Mouse (Mus musculus) c-Kit-positive CD71-positive TER-119-positive erythroid progenitor cells, embryonic 14.5 days (primary cell): ENCODE measurements around the gene Dact2.

Experiments used
- DNase-seq: peaks from one replicate; pipeline ENCODE4 v3.0.0-alpha.2; 2013; ENCODE audit warnings: low spot score

Gene Dact2

DNA sequence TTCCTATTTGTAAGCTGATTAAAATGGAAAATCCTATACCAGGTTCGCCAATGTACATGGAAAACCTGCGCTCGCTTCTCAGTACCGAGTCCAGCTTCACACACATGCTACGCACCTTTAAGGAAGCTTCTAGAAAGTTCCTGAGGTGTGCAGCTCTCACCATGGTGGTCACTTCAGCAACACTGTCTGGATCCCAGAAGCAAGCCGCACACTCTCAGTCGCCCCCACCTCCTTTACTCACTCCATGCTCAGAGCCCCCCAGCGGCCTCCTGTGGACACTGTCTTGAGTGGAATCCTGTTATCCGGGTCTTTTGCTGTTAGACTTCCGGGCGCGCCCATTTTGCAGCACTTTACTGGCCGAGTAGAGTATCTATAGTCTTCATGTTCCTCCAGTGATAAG lies at the start of gene Dact2:
TSS of gene Dact2 (minus strand) at position 244 of the 400 bp plus-strand sequence.
- DNase-seq, result no peak

DNA sequence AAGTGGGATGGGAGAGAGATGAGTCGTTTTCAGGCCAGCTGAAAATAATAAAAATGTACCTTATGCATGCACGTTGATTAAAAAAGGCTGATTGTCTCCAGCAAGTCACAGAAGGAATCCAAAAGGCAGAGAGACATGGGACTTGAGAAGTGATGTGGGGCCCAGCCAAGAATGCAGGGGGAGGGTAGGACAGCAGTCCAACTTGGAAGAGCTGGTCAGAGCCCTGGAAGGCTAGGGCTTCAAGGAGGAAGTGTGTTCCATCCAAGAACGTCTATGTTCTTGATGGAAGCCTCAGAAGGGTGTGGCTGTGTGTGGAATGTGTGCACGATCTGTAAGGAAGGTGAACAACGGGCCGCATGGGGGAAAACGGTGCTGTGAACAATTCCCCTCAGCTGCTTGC lies 48.4 kb upstream of the Dact2 start:
- DNase-seq, result no peak

DNA sequence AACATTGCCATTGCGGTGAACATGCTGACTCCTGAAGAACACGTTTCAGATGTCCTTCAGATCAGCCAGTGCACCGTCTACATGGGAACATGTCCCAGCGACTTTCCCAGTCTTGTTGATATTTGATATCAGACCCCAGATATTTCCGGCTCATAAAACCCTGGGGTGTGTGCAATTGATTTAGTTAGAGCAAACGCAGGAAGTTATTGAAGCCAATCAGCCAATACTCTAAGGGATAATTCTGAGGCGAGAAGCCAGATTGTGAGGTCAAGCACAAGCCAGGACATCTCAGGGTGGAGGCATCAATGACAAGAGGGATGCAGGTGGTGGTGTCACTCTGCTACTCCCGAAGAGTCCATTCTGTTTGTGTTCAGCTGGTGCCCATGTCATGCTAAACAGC lies 46.3 kb upstream of the Dact2 start:
- no peak for DNase-seq

DNA sequence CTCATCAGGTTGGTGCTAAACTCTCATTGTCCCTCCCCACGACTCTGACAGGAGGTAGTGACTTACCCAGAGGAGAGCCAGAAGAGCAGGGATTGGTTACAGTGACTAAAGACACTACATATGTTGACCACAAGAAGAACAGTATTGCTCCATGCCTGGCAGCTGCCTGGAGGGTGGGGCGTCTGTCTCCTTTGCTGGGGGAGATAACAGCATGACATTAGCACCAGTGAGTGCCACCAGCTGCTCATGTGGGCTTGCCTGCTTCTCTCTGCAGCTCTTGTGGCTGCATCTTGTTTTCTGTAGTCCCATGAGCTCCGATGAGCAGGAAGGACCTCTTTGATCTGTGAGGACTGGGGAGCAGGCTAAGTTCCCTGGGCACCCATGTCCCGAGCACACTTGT lies 45.5 kb upstream of the Dact2 start:
- no peak for DNase-seq

DNA sequence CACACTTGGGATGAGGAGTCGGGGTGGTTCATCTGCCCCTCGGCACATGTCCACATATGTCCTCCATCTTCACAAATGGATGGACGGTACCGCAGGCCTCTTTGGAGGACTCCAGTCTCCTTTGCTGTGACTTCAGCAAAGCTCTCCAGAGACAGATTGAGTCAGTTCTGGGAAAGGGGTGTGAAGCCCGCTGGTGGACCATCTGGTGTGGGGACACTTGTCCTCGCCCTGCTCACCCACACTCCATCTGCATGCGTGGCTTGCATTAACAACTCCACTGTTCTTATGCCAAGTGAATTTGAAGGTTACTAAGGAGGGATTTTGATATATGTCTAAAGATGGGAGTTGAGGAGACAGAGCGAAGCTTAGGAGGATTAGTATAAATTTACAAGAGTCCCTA lies 43.8 kb upstream of the Dact2 start:
- no peak for DNase-seq

DNA sequence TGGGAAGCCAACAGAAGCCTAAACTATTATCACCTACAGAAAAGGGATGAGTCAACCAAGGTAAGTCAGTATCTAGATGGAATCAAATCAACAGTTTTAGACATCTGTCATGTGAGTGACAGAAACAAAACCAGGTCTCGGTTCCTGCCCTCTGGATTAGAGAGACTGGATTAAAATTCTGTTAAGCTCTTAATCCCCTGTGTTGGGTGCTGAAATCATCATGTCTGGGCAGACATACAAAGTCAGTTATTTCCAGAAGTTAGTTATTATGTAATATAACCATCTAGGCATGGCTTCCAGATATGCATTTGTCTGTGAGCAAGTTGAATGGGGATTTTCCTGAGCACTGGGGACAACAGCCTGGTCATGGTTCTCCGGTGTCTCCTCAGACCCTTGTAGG lies 42.2 kb upstream of the Dact2 start:
- no peak for DNase-seq

GRCm38 (mm10) chr17:14244195-14244965 lies 40.3 kb upstream of the Dact2 start:
- DNase-seq, result no peak

- DNase-seq, result no peak
Measured at GRCm38 (mm10) chr17:14242634-14243033, 38.5 kb upstream of the Dact2 start.

DNA sequence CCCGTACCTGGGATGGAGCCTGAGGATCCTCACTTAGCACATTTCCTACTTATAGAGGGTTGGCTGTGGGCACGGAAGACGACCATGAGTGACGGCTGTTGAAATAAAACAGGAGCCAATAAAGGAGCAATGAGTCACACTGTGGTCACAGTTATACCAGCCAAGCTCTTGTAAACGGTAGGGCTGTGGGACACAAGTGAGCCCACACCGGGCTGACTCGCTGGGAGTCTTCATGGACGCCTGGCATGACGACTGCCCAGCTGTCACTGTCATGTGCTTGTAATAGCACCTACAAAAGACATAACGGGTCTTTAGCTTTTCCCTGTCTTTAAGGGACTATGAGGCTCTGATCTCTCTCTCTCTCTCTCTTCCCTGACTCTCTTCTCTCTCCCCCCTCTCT lies 35.9 kb upstream of the Dact2 start:
- DNase-seq, result no peak

- DNase-seq, result no peak
Measured at GRCm38 (mm10) chr17:14237134-14237533, 33.0 kb upstream of the Dact2 start.

DNA sequence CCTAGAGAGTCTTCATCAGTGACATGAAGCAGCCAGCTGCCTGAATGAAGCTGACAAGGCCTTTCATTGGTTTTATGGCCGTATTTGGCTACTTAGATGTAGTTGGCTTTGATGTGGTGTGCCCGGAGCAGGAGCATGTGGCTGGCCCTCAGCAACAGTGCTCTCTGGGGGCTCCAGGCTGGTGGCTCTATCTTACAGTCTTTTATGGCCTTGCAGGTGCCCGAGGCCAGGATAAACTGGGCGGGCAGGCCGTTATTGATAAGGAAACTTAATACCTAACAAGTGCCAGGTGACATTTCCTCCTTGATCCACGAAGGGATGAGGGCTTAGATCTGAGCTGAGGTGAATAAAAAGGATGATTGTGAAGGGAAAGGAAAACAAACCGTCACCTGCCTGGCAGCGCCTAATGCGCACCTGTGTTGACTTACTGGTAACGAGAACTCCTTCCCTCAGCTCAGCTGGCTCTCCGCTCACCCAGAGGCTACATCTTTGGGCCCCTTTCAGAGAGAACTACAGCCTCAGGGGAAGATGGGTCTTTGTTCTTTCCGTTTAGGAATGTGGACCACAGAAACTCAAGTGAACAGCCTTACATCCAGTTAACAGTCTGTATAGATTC lies 30.8 kb upstream of the Dact2 start:
- DNase-seq, result no peak

GRCm38 (mm10) chr17:14233658-14234057 lies 29.6 kb upstream of the Dact2 start:
- DNase-seq, result no peak

DNA sequence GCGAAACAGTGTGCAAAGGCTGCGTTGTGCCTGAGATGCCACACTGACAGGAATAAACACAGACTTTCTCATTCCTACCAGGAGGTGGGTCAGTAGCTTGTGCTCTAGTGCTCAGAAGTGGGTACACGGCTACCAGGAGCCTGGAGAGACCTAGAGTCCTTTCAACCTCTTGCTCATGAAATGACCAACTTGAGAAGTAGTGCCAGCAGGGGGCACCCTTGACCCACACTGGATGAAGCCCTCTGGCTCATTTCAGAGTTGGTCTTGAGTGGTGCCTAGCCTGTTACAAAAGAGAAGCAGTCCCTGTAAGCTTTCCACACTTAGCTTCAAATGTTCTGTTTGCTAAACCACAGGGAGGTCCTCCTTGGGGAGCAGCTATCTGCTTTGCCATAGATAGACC lies 28.5 kb upstream of the Dact2 start:
- peak; percentile 33 for DNase-seq

GRCm38 (mm10) chr17:14230698-14231430 lies 26.8 kb upstream of the Dact2 start:
- DNase-seq, result no peak

DNA sequence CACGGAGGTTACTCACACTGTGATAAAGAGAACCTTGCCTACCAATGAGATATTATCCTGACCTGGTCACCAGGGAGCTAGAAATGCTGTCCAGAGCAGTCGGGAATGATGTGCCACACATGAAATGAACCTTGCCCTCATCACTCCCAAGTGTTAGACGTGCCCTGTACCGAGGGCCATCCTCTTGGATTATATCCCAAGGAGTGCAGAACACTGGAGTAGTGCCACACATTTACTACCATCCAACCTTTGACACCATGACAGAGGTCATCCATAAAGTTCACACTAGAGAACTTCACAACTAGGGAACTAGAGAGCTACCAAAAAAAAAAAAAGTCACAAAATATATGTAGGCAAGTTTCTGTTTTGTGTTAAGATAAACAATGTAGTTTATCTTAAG lies 24.3 kb upstream of the Dact2 start:
- DNase-seq, result no peak

GRCm38 (mm10) chr17:14227601-14228000 lies 23.5 kb upstream of the Dact2 start:
- no peak for DNase-seq

GRCm38 (mm10) chr17:14226778-14227177 lies 22.7 kb upstream of the Dact2 start:
- DNase-seq, result no peak

- DNase-seq, result no peak
Measured at GRCm38 (mm10) chr17:14225982-14226652, 22.0 kb upstream of the Dact2 start.

GRCm38 (mm10) chr17:14221893-14222615 lies 17.9 kb upstream of the Dact2 start:
- no peak for DNase-seq

DNA sequence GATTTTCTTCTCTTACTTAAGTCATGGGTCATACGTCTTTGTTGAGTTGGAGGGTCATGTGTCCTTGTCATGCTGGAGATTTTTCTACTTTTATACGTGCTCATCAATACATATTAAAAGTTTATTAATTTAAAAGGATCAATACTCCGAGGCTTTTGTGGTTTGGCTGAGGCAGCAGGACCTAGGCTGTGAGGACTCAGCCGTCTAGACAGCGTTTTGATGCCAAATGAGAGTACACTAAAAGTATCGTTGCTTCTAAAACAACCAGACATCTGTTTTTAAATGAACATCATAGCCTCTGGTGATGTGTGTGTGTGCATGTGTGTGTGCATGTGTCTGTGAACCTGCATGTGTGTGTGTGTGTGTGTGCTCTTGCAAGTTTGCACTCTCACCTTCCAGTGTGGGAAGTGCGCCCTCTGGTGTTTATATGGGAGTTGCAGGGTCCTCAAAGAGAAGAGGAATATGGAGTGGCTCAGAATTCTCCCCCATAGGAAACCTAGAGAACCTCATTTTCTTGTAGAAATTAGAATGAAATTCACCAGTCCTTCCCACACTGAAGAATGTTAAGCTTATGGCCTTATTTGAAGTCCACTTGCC lies 16.6 kb upstream of the Dact2 start:
- DNase-seq, result peak; percentile 33

DNA sequence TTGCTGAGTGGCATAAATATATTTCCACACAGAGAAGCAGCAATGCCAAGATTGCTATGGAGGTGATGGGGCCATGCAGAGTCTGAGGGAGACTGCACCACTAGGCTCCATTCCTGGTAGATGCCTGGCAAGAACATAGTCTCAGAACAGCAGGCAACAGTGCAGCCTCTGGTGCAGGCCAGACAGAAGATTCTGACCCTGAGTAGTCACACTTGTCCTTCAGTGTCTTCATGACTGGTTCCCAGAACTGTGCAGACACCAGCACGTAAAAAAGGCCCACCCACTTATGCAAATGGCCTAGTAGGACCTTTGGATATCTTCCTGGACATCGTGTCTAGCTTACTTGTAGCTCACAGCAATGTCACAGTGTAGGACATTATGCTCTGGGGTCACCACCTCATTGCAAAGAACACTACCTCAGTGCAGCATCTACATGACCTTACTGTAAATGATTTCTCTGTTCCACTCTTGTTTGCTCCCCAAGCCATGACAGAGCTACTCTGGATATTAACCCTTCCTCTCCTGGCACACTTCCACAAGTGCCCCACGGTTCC lies 9.9 kb upstream of the Dact2 start:
- no peak for DNase-seq
